Mouse (Mus musculus) ZHBTc4 (cell line): ENCODE measurements around the gene Frg2f1.
"Not testable (repeated sequence)": the region's sequence is repeated elsewhere in the genome, so short reads cannot be mapped to it uniquely, and the experiment has no call there.

Source experiments
- DNase-seq: peaks from one replicate; pipeline ENCODE4 v3.0.0-alpha.2; 2011; ENCODE audit warnings: low read depth, low spot score

Frg2f1 gene

GRCm38 (mm10) chr4:119539031-119539824 lies at the start of gene Frg2f1:
Gene Frg2f1 (minus strand): TSS chr4:119539529.
- DNase-seq, result peak; percentile 99

DNA sequence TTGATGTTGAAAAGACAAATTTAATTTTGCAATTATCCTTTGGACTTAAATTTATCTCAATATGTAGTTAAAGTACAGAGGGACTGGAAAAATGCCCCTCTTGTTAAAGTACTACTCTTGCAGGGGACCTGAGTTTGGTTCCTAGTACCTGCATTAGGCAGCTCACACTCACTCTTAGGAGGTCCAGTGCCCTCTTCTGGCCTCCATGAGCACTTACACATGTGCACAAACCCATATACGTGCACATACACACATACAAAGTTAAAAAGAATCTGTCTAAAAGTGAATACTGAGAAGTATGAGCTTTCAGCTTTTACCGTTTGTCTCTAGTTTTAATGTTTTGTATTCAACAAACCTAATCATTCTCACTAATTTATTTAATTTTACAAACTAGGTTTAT lies 48.7 kb upstream of the Frg2f1 start:
- DNase-seq, result peak; percentile 62

GRCm38 (mm10) chr4:119575459-119575858 lies 36.1 kb upstream of the Frg2f1 start:
- DNase-seq, result no peak

DNA sequence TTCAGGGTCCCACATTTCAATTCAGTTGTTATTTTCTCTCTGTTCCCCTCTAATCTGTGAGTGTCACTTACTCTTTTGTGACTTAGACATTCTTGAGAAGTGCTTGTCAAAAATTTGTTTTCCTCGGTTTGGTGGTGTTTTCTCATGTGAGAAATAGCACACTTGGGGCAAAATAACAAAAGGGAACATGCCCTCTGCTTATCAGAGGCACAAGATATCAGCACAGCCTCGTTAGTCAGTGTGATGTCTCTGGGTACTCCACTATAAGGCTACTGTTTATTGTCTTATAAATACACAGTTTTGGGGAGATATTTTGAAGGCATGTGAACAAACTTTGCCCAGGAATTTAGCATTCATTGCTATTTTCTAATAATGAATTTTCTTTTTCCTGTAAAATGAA lies 35.2 kb upstream of the Frg2f1 start:
- no peak for DNase-seq

DNA sequence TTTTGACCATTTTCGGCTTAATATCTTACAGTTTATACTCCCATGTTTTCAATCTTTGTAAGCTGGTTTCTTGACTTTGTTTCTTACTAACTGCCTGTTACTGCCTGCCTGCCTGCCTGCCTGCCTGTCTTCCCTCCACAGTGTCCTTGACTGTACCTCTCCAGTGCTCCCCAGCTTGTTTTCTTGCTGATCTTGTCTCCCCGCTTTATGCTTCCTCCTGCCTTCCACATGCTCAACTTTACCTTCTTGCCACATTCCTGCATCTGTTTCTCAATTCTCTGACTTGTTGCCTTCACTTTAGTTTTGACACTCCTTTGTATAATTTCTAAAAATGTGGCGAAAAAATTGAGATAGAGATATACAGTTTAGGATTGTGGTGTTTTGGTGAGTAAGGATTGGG lies 33.4 kb upstream of the Frg2f1 start:
- no peak for DNase-seq

GRCm38 (mm10) chr4:119566322-119566835 lies 27.1 kb upstream of the Frg2f1 start:
- no peak for DNase-seq

DNA sequence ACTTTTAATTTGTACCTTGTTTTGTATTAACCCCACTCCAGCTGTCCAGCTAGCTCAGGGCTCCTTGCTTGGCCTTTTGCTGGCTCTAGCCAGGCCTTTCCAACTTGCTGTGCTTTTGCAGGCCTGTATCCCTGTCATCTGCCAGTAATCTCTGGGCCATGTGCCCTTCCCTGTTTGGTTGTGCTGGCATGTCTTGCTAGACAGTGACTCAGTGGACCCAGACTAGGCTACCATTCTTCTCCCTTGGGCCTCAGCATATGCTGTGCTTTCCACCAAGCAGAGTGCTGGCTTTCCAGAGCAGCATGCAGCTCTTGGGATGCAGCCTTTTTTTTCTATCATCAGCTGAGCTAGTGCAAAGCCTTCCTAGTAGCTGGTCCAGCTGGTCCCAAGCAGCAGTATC lies 23.8 kb upstream of the Frg2f1 start:
- DNase-seq, result no peak

DNA sequence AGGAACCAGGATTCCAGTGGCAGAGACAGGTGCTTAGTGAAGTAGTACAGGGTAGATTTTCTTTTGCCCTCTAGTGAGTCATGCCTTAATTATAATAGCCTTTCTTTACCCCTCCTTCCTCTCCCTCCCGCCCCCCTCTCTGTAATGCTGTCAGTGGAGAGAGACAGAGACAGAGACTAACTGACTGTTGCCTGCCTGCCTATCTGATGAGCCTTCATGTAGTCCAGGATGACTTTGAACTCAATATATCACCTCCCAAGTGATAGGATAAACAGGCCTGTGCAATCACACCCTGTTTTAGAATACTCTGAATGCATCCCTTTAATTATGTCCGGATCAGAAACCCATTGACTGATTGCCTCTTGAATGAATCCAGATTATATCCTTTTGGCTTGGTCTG lies 16.1 kb upstream of the Frg2f1 start:
- no peak for DNase-seq

DNA sequence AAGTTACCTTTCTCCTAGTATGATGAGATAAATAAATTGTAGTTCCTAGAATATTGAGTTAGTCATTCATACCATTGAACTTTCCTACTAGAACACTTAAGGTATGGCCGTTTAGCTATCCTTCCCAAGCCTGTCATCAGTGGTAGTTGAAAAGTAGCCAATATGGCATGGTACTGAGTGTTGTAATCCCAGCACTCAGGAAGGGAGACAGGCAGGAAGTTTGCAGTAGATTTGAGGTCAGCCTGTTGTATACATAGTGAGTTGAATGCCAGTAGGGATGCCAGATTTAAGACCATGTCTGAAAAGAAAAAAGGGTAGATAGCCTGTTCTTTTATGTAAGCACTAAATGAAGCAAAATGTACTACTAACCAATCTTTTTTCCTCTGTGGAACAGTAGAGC lies 11.5 kb upstream of the Frg2f1 start:
- DNase-seq, result no peak

- no peak for DNase-seq
Observed at GRCm38 (mm10) chr4:119540533-119540890, 1.2 kb upstream of the Frg2f1 start.

DNA sequence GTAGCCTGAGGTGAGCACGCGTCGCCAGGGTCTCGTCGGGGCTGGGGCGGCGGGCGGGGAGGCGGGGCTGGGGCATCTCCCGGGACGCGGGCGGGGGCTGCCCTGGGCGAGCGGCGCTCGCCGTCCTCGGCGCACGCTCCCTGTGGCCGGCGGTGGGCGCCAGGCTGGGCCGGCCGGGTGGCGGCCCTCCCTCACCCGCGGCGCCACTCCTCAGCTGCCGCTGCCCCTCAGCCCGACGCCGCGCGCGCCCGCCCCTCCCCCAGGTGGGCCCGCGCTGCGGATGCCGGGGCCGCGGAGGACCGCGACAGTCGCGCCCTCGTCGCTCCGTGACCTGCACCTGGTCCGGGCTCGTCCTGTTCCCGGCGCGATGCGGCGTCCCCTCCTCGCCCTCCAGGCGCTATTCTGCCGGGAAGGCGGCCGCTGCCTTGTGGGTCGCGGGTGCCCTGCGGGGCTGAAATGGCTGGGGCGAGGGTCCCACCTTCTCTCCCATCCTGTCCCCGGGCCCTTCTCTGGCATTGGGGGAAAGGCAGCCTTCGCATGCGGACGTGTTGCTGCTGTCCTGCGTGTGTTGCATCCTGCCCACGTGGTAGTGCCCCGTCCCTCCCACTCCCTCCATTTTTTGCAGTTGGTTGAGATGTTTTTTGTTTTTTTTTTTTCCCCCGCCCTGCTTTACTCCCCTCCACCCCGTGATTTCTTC lies 655 bp upstream of the Frg2f1 start:
- DNase-seq, result peak; percentile 76

- no peak for DNase-seq
Observed at GRCm38 (mm10) chr4:119537436-119537835, 1.9 kb downstream of the Frg2f1 start.

- DNase-seq, result not testable (repeated sequence)
Observed at GRCm38 (mm10) chr4:119536615-119537014, 2.7 kb downstream of the Frg2f1 start, which contains the start of gene Foxj3. Gene Foxj3 (plus strand): TSS chr4:119537004.

DNA sequence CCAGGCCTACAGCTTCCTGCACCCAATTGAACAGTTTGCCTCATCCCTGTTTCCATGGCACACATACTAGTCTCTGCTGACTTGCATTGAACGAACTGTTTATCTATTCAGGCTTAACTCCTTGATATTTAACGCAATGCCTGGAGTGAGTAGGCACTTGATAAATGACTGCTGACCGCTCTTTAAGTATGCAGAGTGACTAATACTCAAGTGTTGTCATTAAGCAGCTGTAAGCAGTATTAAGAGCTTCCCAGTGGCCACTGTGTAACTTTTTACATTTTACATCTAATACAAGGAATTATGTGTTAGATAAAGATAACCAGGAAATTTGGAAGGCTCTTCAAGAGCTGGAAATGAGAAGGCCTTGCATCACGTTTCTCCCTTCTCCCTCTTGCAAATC lies 4.2 kb downstream of the Frg2f1 start:
- DNase-seq, result no peak

DNA sequence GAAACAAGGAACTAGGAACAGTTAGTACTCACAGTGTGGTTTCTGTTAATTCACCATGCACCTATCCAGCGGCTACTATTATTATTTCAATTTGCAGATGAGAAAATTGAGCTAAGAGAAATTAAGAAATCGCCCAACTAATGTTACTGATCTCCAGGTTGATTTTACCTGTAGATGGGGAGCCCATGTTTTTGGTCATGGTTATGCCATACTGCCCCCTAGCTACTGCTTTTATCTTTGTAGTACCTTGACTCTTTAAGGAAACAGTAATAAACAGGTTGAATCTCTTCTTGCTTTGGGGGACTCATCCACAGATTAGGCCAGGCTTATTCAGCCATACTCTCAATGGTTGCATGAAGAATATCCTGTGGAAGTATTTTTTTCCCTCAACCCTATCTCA lies 7.5 kb downstream of the Frg2f1 start:
- DNase-seq, result peak; percentile 40

- no peak for DNase-seq
Observed at GRCm38 (mm10) chr4:119526329-119526845, 12.9 kb downstream of the Frg2f1 start.

GRCm38 (mm10) chr4:119524466-119524865 lies 14.9 kb downstream of the Frg2f1 start:
- DNase-seq, result no peak

GRCm38 (mm10) chr4:119524010-119524409 lies 15.3 kb downstream of the Frg2f1 start:
- DNase-seq, result no peak

DNA sequence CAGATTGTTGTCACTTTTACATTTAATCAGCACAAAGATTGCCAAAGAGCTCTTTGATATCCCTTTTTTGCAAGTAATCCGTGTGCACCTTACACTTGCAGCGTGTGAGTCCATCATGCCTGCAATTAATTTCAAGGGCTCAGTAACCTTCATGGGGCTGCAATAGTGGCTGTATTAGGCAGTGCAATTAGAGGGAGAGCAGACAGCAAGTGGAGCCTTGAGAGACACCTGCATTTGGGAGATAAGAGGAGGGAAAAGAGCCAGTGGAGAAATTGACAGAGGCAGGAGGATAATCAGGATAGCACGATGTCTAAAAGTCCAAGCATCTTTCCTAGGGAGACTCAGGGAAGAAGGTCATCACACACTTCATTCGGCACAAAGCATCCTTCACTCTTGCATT lies 15.8 kb downstream of the Frg2f1 start:
- no peak for DNase-seq

GRCm38 (mm10) chr4:119512731-119513141 lies 26.6 kb downstream of the Frg2f1 start:
- DNase-seq, result no peak

DNA sequence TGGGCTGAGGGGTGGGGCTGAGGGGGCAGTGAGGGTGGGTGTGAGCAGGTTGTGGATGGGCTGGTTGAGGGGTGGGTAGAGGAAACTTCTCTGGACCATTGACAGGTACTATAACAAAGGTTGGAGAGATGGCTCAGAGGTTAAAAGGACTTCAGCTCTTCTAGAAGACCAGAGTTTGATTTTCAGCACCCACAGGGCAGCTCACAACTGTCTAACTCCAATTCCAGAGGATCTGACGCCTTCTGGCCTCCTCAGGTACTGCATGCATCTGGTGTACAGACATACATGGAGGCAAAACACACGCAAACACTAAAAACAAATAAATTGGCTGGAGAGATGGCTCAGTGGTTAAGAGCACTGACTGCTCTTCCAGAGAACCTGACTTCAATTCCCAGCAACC lies 27.7 kb downstream of the Frg2f1 start:
- DNase-seq, result peak; percentile 52

GRCm38 (mm10) chr4:119498319-119498848 lies 40.9 kb downstream of the Frg2f1 start:
- peak; percentile 88 for DNase-seq
